Mouse (Mus musculus) lung, adult 2 months (tissue): Measurements from ENCODE around the gene Rps6kc1.

Experiments used
- CTCF ChIP-seq: fragments of 200-500 bp; IDR thresholded peaks from 2 replicates; pipeline ENCODE4 v1.5.1; 2011; ENCODE audit warnings: mild to moderate bottlenecking, low read length, control low read depth; ENCODE audit not compliant: insufficient read depth
- POLR2A ChIP-seq: fragments of 200-500 bp; IDR thresholded peaks from 2 replicates; pipeline ENCODE4 v1.6.1; 2011; ENCODE audit warnings: low read depth, mild to moderate bottlenecking, control low read depth, low read length, borderline replicate concordance; ENCODE audit errors: extremely low read depth

- TF ChIP-seq CTCF (no peak), POLR2A (no peak)
These were observed 162.6 kb downstream of the Rps6kc1 start for GRCm38 (mm10) chr1:190748937-190749336.
